Mouse (Mus musculus): ENCODE data around the gene Efhd1. TPM values are rescaled to one million over a fixed set of nuclear protein-coding genes. Genes with fewer than 3 reads are reported as not detected.

The Efhd1 gene
- polyA plus RNA-seq, 2 experiments = 2.3 to 2.5 TPM

GRCm38 (mm10) chr1:87282413-87282788, 18.2 kb downstream of the Efhd1 start:
- H3K36me3 ChIP-seq (ENCODE audit: control insufficient read depth, insufficient read depth, low read length) = no peaks in the 10 kb centered on the region
- H3K4me2 ChIP-seq (replicated peaks; ENCODE audit: low read depth, low read length, severe bottlenecking) = no peak overlapping the region
- no peak overlapping the region for H3K9ac ChIP-seq (ENCODE audit: low read depth, low read length, severe bottlenecking)
- H3K27ac ChIP-seq (replicated peaks; ENCODE audit: low read depth, low read length) = no peak overlapping the region
- 73% methylated on average over 6 of the region's 6 CpGs for WGBS
- no peaks in the 10 kb centered on the region for H3K4me1 ChIP-seq (ENCODE audit: control insufficient read depth, insufficient read depth, low read length)
- H3K9me3 ChIP-seq (ENCODE audit: control insufficient read depth, low read length) = no peaks in the 10 kb centered on the region
- DNase-seq (ENCODE audit: low spot score) (no peak), ATAC-seq (ENCODE audit: low FRiP score, low read depth) (no peak)
- H3K27me3 ChIP-seq (ENCODE audit: control insufficient read depth, insufficient read depth, low read length) = no peaks in the 10 kb centered on the region
- no peak overlapping the region for H3K4me3 ChIP-seq (replicated peaks; ENCODE audit: low read length)
- no peak for TF ChIP-seq POLR2A (IDR thresholded peaks at IDR 0.05; ENCODE audit: borderline replicate concordance, extremely low read depth, insufficient read depth, insufficient read length)

GRCm38 (mm10) chr1:87283410-87283960, 19.3 kb downstream of the Efhd1 start:
- ATAC-seq (ENCODE audit: low FRiP score, low read depth) (no peak), DNase-seq (ENCODE audit: low spot score) (no peak)
- H3K27ac ChIP-seq (replicated peaks; ENCODE audit: low read depth, low read length) = no peak overlapping the region
- no peaks in the 10 kb centered on the region for H3K9me3 ChIP-seq (ENCODE audit: control insufficient read depth, low read length)
- no peaks in the 10 kb centered on the region for H3K36me3 ChIP-seq (ENCODE audit: control insufficient read depth, insufficient read depth, low read length)
- 70% methylated on average over 10 of the region's 10 CpGs for WGBS
- H3K4me2 ChIP-seq (replicated peaks; ENCODE audit: low read depth, low read length, severe bottlenecking) = no peak overlapping the region
- H3K4me1 ChIP-seq (ENCODE audit: control insufficient read depth, insufficient read depth, low read length) = no peaks in the 10 kb centered on the region
- H3K27me3 ChIP-seq (ENCODE audit: control insufficient read depth, insufficient read depth, low read length) = no peaks in the 10 kb centered on the region
- no peak for TF ChIP-seq POLR2A (IDR thresholded peaks at IDR 0.05; ENCODE audit: borderline replicate concordance, extremely low read depth, insufficient read depth, insufficient read length)
- H3K9ac ChIP-seq (ENCODE audit: low read depth, low read length, severe bottlenecking) = no peak overlapping the region
- H3K4me3 ChIP-seq (replicated peaks; ENCODE audit: low read length) = no peak overlapping the region

DNA sequence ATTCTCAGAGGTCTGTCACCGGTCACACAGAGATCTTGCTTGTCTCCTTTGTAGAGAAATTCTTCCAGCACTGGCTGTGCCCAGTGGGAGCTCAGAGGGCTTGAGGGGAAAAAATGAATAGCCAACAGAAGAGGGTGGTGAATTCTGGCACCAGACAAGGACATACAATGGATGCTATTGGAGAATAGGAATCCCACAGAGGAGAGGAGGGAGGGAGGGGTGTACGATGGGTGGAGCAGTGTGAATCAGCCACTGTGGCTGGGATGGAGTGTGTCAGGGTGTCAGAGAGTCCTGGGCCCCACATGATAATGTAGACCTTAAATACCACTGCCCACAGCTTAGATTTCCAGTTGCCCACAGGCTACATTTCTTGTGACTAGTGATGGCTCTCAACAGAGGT, 22.9 kb downstream of the Efhd1 start:
- Histone ChIP-seq H3K9ac (ENCODE audit: low read depth, low read length, severe bottlenecking) (no peak overlapping the region), H3K4me3 (replicated peaks; ENCODE audit: low read length) (no peak overlapping the region), H3K27ac (replicated peaks; ENCODE audit: low read depth, low read length) (no peak overlapping the region), H3K36me3 (ENCODE audit: control insufficient read depth, insufficient read depth, low read length) (no peaks in the 10 kb centered on the region), H3K4me2 (replicated peaks; ENCODE audit: low read depth, low read length, severe bottlenecking) (no peak overlapping the region), H3K27me3 (ENCODE audit: control insufficient read depth, insufficient read depth, low read length) (no peaks in the 10 kb centered on the region), H3K4me1 (ENCODE audit: control insufficient read depth, insufficient read depth, low read length) (no peaks in the 10 kb centered on the region), H3K9me3 (ENCODE audit: control insufficient read depth, low read length) (no peaks in the 10 kb centered on the region)
- ATAC-seq (ENCODE audit: low FRiP score, low read depth) (no peak), DNase-seq (ENCODE audit: low spot score) (no peak)
- WGBS = 89% methylated on average over 2 of the region's 2 CpGs
- no peak for TF ChIP-seq POLR2A (IDR thresholded peaks at IDR 0.05; ENCODE audit: borderline replicate concordance, extremely low read depth, insufficient read depth, insufficient read length)

GRCm38 (mm10) chr1:87291416-87291815, 27.3 kb downstream of the Efhd1 start:
- WGBS = 76% methylated on average over 8 of the region's 8 CpGs
- Histone ChIP-seq H3K9ac (ENCODE audit: low read depth, low read length, severe bottlenecking) (no peak overlapping the region), H3K36me3 (ENCODE audit: control insufficient read depth, insufficient read depth, low read length) (no peaks in the 10 kb centered on the region), H3K27me3 (ENCODE audit: control insufficient read depth, insufficient read depth, low read length) (no peaks in the 10 kb centered on the region), H3K4me1 (ENCODE audit: control insufficient read depth, insufficient read depth, low read length) (no peaks in the 10 kb centered on the region), H3K4me3 (replicated peaks; ENCODE audit: low read length) (no peak overlapping the region), H3K4me2 (replicated peaks; ENCODE audit: low read depth, low read length, severe bottlenecking) (no peak overlapping the region), H3K27ac (replicated peaks; ENCODE audit: low read depth, low read length) (no peak overlapping the region), H3K9me3 (ENCODE audit: control insufficient read depth, low read length) (no peaks in the 10 kb centered on the region)
- ATAC-seq (ENCODE audit: low FRiP score, low read depth) = no peak
- DNase-seq (ENCODE audit: low spot score) = no peak
- no peak for TF ChIP-seq POLR2A (IDR thresholded peaks at IDR 0.05; ENCODE audit: borderline replicate concordance, extremely low read depth, insufficient read depth, insufficient read length)

DNA sequence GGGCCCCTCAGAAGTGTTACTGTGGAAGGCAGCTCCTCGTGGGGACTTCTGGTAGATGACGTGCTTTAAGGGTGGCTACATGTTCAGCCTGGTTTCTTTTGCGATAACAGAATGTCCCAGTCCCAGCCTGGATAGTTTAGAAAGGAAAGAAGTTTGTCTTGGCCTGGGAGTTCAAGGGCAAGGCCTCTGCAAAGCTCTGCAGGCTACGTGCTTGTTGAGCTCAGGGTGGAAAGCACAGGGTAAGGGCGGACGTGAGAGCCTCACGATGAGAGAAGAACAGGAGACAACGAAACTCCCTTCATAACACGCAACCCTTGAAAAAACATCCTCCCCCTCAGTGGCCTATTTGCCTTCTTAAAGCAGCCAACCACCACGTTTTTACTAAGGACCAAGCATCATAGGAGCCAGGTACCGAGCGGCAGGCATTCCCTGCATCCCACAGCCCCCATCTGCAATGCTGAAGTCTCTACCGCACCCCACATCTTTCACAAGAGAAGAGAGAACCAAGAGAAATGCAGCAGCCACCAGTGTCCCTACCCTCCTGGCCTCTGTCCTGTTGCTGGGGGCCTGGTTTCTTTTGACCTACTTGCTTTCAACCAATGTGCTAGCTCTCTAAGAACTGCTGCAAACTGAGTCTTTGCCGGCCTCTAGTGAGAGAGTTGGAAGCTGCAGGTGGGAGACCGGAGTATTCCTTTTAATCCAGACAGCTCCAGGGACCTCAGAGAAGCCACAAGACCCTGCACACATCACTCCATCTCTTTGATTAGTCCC, 28.4 kb downstream of the Efhd1 start:
- H3K36me3 ChIP-seq (ENCODE audit: control insufficient read depth, insufficient read depth, low read length) = no peaks in the 10 kb centered on the region
- H3K9ac ChIP-seq (ENCODE audit: low read depth, low read length, severe bottlenecking) = no peak overlapping the region
- no peaks in the 10 kb centered on the region for H3K27me3 ChIP-seq (ENCODE audit: control insufficient read depth, insufficient read depth, low read length)
- H3K9me3 ChIP-seq (ENCODE audit: control insufficient read depth, low read length) = no peaks in the 10 kb centered on the region
- H3K4me3 ChIP-seq (replicated peaks; ENCODE audit: low read length) = no peak overlapping the region
- TF ChIP-seq POLR2A (IDR thresholded peaks at IDR 0.05; ENCODE audit: borderline replicate concordance, extremely low read depth, insufficient read depth, insufficient read length) = no peak
- no peak overlapping the region for H3K4me2 ChIP-seq (replicated peaks; ENCODE audit: low read depth, low read length, severe bottlenecking)
- DNase-seq (ENCODE audit: low spot score) (peak; percentile 16), ATAC-seq (ENCODE audit: low FRiP score, low read depth) (peak; percentile 50)
- no peaks in the 10 kb centered on the region for H3K4me1 ChIP-seq (ENCODE audit: control insufficient read depth, insufficient read depth, low read length)
- H3K27ac ChIP-seq (replicated peaks; ENCODE audit: low read depth, low read length) = no peak overlapping the region
- WGBS = 67% methylated on average over 15 of the region's 15 CpGs
